Mouse (Mus musculus) left cerebral cortex, adult 2 months (tissue): Measurements from ENCODE around the gene Tmtc4. TPM values are rescaled to one million over a fixed set of nuclear protein-coding genes. Genes with fewer than 3 reads are reported as not detected.

Experiments
- DNase-seq, 2 experiments: peaks; one replicate each; pipeline ENCODE4 v3.0.0; 2021 to 2022; ENCODE audit warnings: low spot score in 2 of 2, mixed read lengths in 1 of 2; ENCODE audit errors: extremely low spot score in 1 of 2
- H3K27ac ChIP-seq: fragments of 200-600 bp; 2 replicates; pipeline ENCODE4 v1.8.1; 2022
- H3K4me3 ChIP-seq: fragments of 200-600 bp; 2 replicates; pipeline ENCODE4 v1.8.1; 2022
- CTCF ChIP-seq: fragments of 200-600 bp; IDR thresholded peaks from 2 replicates; pipeline ENCODE4 v1.8.1; 2022; ENCODE audit warnings: antibody characterized with exemption, mild to moderate bottlenecking, moderate library complexity
- intact Hi-C: fragments of 180-260 bp; cut with DNase I; formaldehyde crosslinking; loops from one replicate; pipeline ENCODE4 v1.15.1; 2025
- total RNA-seq, 2 experiments: library from RNA; stranded (reverse); gene quantifications; 2 replicates each; pipeline ENCODE4 v1.2.3; 2021

Gene Tmtc4
- total RNA-seq, 2 experiments from 2014 or later, result 23.0 to 29.0 TPM

GRCm38 (mm10) chr14:122957941-122958340, 25.9 kb downstream of the Tmtc4 start:
- peak; percentile 72 to 86 for DNase-seq
- no peak for TF ChIP-seq CTCF
- H3K27ac ChIP-seq, result no peak overlapping the region
- intact Hi-C loops, result loop anchor here (1.0 to 2.0 kb wide), 3 partner anchors 25 to 244 kb away; no protein-coding TSS in a partner anchor
- H3K4me3 ChIP-seq, result no peak overlapping the region

GRCm38 (mm10) chr14:122953331-122953730, 30.5 kb downstream of the Tmtc4 start:
- no peak overlapping the region for H3K27ac ChIP-seq
- DNase-seq, result peak; percentile 63 to 66
- peak; percentile 76 for TF ChIP-seq CTCF
- H3K4me3 ChIP-seq, result no peak overlapping the region
- intact Hi-C loops, result loop anchor here (1.0 kb wide), 2 partner anchors 285 to 361 kb away; no protein-coding TSS in a partner anchor

GRCm38 (mm10) chr14:122952556-122952955, 31.3 kb downstream of the Tmtc4 start:
- intact Hi-C loops, result no loop called here
- no peak for TF ChIP-seq CTCF
- Histone ChIP-seq H3K4me3 (no peak overlapping the region), H3K27ac (no peak overlapping the region)
- DNase-seq, result no peak

GRCm38 (mm10) chr14:122951676-122952445, 32.0 kb downstream of the Tmtc4 start:
- no peak overlapping the region for H3K27ac ChIP-seq
- intact Hi-C loops, result no loop called here
- DNase-seq, result no peak
- no peak for TF ChIP-seq CTCF
- no peak overlapping the region for H3K4me3 ChIP-seq

GRCm38 (mm10) chr14:122950915-122951314, 32.9 kb downstream of the Tmtc4 start:
- TF ChIP-seq CTCF, result peak; percentile 18
- DNase-seq, result no peak
- no peak overlapping the region for H3K4me3 ChIP-seq
- H3K27ac ChIP-seq, result no peak overlapping the region
- intact Hi-C loops, result no loop called here

- H3K27ac ChIP-seq, result no peak overlapping the region
- H3K4me3 ChIP-seq, result no peak overlapping the region
- intact Hi-C loops, result no loop called here
- DNase-seq, result no peak
- TF ChIP-seq CTCF, result no peak
Measured at GRCm38 (mm10) chr14:122943475-122943853, 40.4 kb downstream of the Tmtc4 start.

- no peak for DNase-seq
- intact Hi-C loops, result no loop called here
- no peak for TF ChIP-seq CTCF
- no peak overlapping the region for H3K4me3 ChIP-seq
- no peak overlapping the region for H3K27ac ChIP-seq
Measured at GRCm38 (mm10) chr14:122942757-122943474, 40.9 kb downstream of the Tmtc4 start.

GRCm38 (mm10) chr14:122936460-122936859, 47.4 kb downstream of the Tmtc4 start:
- no peak overlapping the region for H3K27ac ChIP-seq
- intact Hi-C loops, result no loop called here
- no peak overlapping the region for H3K4me3 ChIP-seq
- TF ChIP-seq CTCF, result no peak
- DNase-seq, result no peak

- no peak for DNase-seq
- H3K27ac ChIP-seq, result peak overlapping the region; percentile 13; the same call in 1 of the 2 replicates
- H3K4me3 ChIP-seq, result no peak overlapping the region
- intact Hi-C loops, result no loop called here
- no peak for TF ChIP-seq CTCF
Measured at GRCm38 (mm10) chr14:122920011-122920410, 63.8 kb downstream of the Tmtc4 start.

- H3K4me3 ChIP-seq, result no peak overlapping the region
- no peak for TF ChIP-seq CTCF
- no peak overlapping the region for H3K27ac ChIP-seq
- intact Hi-C loops, result no loop called here
- DNase-seq, result no peak
Measured at GRCm38 (mm10) chr14:122917676-122918075, 66.2 kb downstream of the Tmtc4 start.

GRCm38 (mm10) chr14:122913657-122914056, 70.2 kb downstream of the Tmtc4 start, which contains the start of gene Ggact:
Ggact (minus strand) TSS chr14:122913757.
- no peak for DNase-seq
- Histone ChIP-seq H3K4me3 (peak within 1 kb of the TSS; percentile 84), H3K27ac (peak within 1 kb of the TSS; percentile 62)
- TF ChIP-seq CTCF, result no peak
- intact Hi-C loops, result no loop called here

GRCm38 (mm10) chr14:122912812-122913498, 70.9 kb downstream of the Tmtc4 start:
- TF ChIP-seq CTCF, result no peak; the same call in 1 of the 2 replicates
- intact Hi-C loops, result no loop called here
- DNase-seq, result peak; percentile 63 to 75
- H3K27ac ChIP-seq, result peak overlapping the region; percentile 62
- peak overlapping the region; percentile 84 for H3K4me3 ChIP-seq
